Mouse (Mus musculus) stomach, embryonic 15.5 days (tissue): ENCODE measurements at regions not wholly inside any gene's neighbourhood (a gene's known extent, or its start where the extent isn't known, plus 50 kb on each side); places are given as distances from the start of the nearest gene placed in this dataset.
"Not testable (repeated sequence)": the region's sequence is repeated elsewhere in the genome, so short reads cannot be mapped to it uniquely, and the experiment has no call there.

Source experiments
- ATAC-seq: fragments of 200-750 bp; cut with Nextera tagmentation; 2 replicates; pipeline ENCODE4 v1.8.0; 2017; ENCODE audit warnings: low read depth, moderate number of reproducible peaks, moderate TSS enrichment; ENCODE audit not compliant: insufficient read depth, low FRiP score
- H3K27ac ChIP-seq: fragments of 300-500 bp; sonication (generic); 2 replicates; pipeline ENCODE4 v1.5.1; 2015; ENCODE audit warnings: mild to moderate bottlenecking, inconsistent platforms
- H3K27me3 ChIP-seq: fragments of 300-500 bp; sonication (generic); replicated peaks from 2 replicates; pipeline ENCODE4 v1.6.1; 2015; ENCODE audit warnings: inconsistent platforms
- H3K36me3 ChIP-seq: fragments of 300-500 bp; sonication (generic); 2 replicates; pipeline ENCODE4 v1.6.1; 2015; ENCODE audit warnings: inconsistent platforms
- H3K4me1 ChIP-seq: fragments of 300-500 bp; sonication (generic); 2 replicates; pipeline ENCODE4 v1.6.1; 2015; ENCODE audit warnings: inconsistent platforms
- H3K4me2 ChIP-seq: fragments of 300-500 bp; sonication (generic); 2 replicates; pipeline ENCODE4 v1.6.1; 2015; ENCODE audit warnings: mild to moderate bottlenecking, inconsistent platforms
- H3K4me3 ChIP-seq: fragments of 300-500 bp; sonication (generic); replicated peaks from 2 replicates; pipeline ENCODE4 v1.5.1; 2015; ENCODE audit warnings: inconsistent platforms
- H3K9ac ChIP-seq: fragments of 300-500 bp; sonication (generic); 2 replicates; pipeline ENCODE4 v1.6.1; 2015; ENCODE audit warnings: inconsistent platforms
- H3K9me3 ChIP-seq: fragments of 300-500 bp; sonication (generic); 2 replicates; pipeline ENCODE4 v1.6.1; 2016; ENCODE audit warnings: inconsistent platforms
- WGBS: fragments of 180-500 bp; shearing (Covaris S2); methylation state at CpG from one replicate; pipeline ENCODE4 v1.1.7; 2015; 5-methylcytosine and 5-hydroxymethylcytosine counted together

DNA sequence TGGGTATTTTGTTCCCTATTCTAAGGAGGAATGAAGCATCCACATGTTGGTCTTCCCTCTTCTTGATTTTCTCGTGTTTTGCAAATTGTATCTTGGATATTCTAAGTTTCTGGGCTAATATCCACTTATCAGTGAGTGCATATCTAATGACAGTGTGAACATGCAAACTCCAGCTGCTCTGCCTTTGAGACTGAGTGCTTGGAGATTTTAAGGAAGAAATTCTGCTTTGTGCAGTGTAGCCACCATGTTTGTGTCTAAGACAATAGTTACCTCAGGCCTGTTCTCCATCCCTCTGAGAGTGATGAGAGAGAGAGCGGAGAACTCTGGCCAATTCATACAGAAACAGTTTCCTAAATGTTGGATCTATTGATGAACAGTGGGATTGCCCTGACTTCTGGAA is 514.1 kb upstream of the Mms22l start:
- not testable (repeated sequence) for H3K27me3 ChIP-seq, H3K4me2 ChIP-seq, ATAC-seq, H3K9ac ChIP-seq, H3K36me3 ChIP-seq, H3K27ac ChIP-seq, H3K4me1 ChIP-seq, H3K9me3 ChIP-seq, H3K4me3 ChIP-seq
- WGBS = 83% methylated on average over 2 of the region's 2 CpGs

DNA sequence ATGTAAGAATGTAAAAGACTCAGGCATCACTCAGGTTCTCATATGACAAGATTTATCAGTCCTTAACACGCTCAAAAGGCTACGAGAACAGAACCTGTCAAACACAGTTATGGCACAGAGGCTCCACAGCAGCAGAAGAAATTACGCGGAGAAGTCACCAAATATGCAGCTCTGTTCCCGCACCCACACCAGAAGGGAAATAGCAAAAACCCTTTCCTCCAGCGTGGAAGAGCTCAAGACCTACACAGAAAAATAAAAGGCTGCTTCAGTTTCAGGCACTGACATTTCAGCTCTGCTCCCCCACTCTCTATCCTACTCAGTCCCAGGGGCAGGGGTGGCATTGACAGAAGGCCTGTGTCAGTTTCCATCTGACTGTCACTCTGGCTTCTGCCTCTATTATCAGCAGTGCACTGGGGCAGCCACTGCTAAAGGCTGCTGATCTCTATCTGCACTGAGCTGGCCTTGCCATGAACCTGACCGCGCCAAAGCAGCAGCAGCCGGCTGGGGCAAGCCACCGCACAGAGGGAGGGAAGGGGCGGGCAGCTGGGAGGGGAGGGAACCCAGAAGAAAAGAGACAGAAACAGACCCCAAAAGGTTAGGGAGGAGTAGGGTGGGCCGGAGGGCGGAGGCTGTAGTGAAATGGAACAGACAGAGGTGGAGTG is 513.3 kb upstream of the Mms22l start:
- peak; percentile 82 for ATAC-seq
- H3K36me3 ChIP-seq = no peaks in the 10 kb centered on the region
- H3K4me2 ChIP-seq = peak overlapping the region; percentile 26
- no peaks in the 10 kb centered on the region for H3K27me3 ChIP-seq
- no peak overlapping the region for H3K27ac ChIP-seq
- no peak overlapping the region for H3K9ac ChIP-seq
- no peaks in the 10 kb centered on the region for H3K4me1 ChIP-seq
- no peaks in the 10 kb centered on the region for H3K9me3 ChIP-seq
- 30% methylated on average over 13 of the region's 13 CpGs for WGBS
- H3K4me3 ChIP-seq = no peak overlapping the region

DNA sequence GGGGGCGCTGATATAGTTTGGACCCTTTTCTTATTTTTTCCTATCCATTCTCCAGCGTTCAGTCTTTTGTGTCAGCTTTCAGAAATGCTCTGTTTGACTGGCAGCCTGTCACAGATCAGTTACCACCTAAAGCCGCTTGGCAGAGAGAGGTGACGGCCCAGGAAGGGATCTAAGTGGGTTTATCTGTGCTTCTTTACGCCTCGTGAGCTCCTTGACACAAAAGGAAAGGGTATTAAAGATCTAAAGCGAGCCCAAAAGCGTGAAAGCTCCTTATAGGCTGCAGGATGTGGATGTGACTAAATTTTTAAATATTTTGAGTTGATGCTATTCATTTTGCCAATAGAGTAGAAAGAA is 512.8 kb upstream of the Mms22l start:
- Histone ChIP-seq H3K4me3 (no peak overlapping the region), H3K27me3 (no peaks in the 10 kb centered on the region), H3K27ac (no peak overlapping the region), H3K9me3 (no peaks in the 10 kb centered on the region), H3K4me2 (peak overlapping the region; percentile 26), H3K9ac (no peak overlapping the region), H3K36me3 (no peaks in the 10 kb centered on the region), H3K4me1 (no peaks in the 10 kb centered on the region)
- no peak for ATAC-seq
- 17% methylated on average over 8 of the region's 8 CpGs for whole genome bisulfite sequencing

DNA sequence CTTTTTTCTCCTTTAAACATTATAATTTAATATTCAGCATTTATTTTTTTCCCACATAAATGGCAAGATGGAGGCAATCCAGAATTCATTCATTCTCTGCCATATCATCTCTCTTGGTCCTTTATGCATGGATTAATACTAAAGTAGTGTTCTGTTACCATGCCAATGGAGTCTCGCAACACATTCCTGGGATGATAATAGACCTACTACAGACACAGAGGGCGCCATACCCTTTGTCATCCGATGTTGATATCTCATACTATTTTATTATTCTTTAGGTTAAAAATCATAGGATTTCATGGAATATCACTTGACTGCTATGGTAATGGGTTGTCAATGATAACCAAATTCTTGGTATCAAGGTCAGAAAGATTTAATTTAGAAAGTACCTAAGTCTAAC is 512.2 kb upstream of the Mms22l start:
- Histone ChIP-seq H3K4me2 (no peak overlapping the region), H3K27ac (no peak overlapping the region), H3K4me1 (no peaks in the 10 kb centered on the region), H3K9me3 (no peaks in the 10 kb centered on the region), H3K9ac (no peak overlapping the region), H3K36me3 (no peaks in the 10 kb centered on the region), H3K4me3 (no peak overlapping the region), H3K27me3 (no peaks in the 10 kb centered on the region)
- 82% methylated on average over 3 of the region's 3 CpGs for WGBS
- no peak for ATAC-seq

GRCm38 (mm10) chr4:23985956-23986355 is 510.3 kb upstream of the Mms22l start:
- no peak overlapping the region for H3K9ac ChIP-seq
- 74% methylated on average over 4 of the region's 4 CpGs for WGBS

GRCm38 (mm10) chr4:23993823-23994222 is 502.4 kb upstream of the Mms22l start:
- no peaks in the 10 kb centered on the region for H3K27me3 ChIP-seq
- H3K4me1 ChIP-seq = no peaks in the 10 kb centered on the region
- no peak overlapping the region for H3K4me3 ChIP-seq
- ATAC-seq = no peak
- H3K27ac ChIP-seq = no peak overlapping the region
- H3K36me3 ChIP-seq = no peaks in the 10 kb centered on the region
- WGBS = 44% methylated on average over 3 of the region's 3 CpGs
- no peak overlapping the region for H3K4me2 ChIP-seq
- H3K9ac ChIP-seq = no peak overlapping the region
- H3K9me3 ChIP-seq = no peaks in the 10 kb centered on the region

More at GRCm38 (mm10) chr4:23985956-23986355, 510.3 kb upstream of the Mms22l start:
- ATAC-seq = no peak
- Histone ChIP-seq H3K9me3 (no peaks in the 10 kb centered on the region), H3K36me3 (no peaks in the 10 kb centered on the region), H3K4me3 (no peak overlapping the region), H3K4me2 (no peak overlapping the region), H3K27me3 (no peaks in the 10 kb centered on the region), H3K27ac (no peak overlapping the region), H3K4me1 (no peaks in the 10 kb centered on the region)

DNA sequence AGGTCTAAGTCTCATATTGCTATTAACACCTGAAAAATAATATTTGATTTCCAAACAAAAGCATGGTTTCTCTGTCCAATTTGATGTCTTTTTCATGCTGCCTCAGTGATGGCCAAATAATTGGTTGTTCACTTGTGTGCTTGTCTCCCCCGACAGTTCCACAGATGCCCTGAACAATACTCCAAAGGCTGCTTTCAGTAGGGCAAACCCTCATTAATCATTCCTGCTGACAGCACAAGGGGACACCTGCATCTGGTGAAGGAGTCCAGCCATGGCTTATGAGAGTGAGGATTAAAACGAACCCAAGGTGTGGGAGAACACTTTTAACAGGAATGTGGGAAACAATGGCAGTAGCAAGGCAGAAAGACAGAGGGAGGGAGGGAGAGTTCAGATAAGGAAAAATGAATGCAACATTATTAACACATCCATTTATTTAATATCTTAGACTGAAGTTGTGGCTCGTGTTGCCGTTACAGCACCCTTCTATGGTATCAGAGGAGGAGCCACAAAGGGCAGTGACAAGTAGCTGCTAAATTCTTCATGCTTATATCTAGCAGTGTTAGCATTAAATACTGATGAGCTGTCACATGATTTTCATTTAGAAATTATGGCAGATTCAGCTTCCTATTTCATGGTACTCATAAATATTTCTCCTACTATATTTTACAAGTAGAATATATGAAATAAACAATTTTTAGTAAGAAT is 501.8 kb upstream of the Mms22l start:
- no peak overlapping the region for H3K4me2 ChIP-seq
- no peak overlapping the region for H3K27ac ChIP-seq
- no peaks in the 10 kb centered on the region for H3K27me3 ChIP-seq
- WGBS = 24% methylated on average over 4 of the region's 4 CpGs
- H3K36me3 ChIP-seq = no peaks in the 10 kb centered on the region
- no peak overlapping the region for H3K4me3 ChIP-seq
- H3K9me3 ChIP-seq = no peaks in the 10 kb centered on the region
- H3K9ac ChIP-seq = no peak overlapping the region
- no peaks in the 10 kb centered on the region for H3K4me1 ChIP-seq
- ATAC-seq = no peak

- 52% methylated on average over 2 of the region's 2 CpGs for WGBS
Measured at GRCm38 (mm10) chr4:24006257-24006955, 489.8 kb upstream of the Mms22l start.

DNA sequence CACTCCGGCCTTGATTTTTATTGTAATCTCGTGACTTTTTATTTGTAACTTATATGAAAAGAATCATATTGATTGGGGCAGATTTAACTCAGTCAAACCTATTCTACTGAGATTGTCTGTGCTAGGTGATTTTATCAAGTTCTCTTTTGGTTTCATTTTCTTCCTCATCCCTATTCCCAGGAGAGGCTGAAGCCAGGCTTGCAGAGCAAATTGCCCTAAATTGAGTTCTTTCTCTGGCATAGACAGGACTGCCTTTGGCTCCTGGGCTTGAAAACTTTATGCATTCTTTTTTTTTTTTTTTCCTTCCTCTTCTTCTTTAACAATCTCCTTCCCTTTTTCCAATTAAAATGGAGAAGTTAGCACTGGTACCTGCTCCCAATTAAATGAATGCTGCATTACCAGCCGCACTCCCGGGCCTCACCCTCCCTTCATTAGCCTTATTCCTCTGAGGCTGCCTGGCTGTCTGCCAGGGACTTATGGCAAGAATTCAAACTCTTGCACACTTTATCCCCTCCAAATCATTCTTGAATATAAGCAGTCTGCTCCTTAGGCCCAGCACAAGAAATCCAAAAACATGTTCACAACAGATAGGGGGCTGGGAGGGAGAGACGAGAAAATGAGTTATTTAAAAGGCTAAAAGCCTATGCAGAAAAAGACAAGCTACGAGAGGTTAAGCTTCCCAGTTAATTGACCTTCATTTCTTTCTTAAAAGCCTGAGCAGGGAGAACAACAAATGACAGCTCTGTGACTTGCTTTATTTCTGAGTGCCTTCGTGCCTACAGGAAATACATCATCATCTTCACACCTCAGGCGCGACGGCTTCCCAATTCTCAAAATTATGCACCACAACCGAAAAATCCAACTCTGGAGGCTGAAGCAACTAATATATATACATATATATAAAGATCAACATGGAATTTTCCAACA is 476.8 kb upstream of the Mms22l start:
- no peak; the same call in 1 of the 2 replicates for ATAC-seq
- WGBS = 51% methylated on average over 11 of the region's 11 CpGs

More at GRCm38 (mm10) chr4:24006257-24006955, 489.8 kb upstream of the Mms22l start:
- no peaks in the 10 kb centered on the region for H3K4me1 ChIP-seq
- H3K4me2 ChIP-seq = no peak overlapping the region
- H3K9ac ChIP-seq = no peak overlapping the region
- no peaks in the 10 kb centered on the region for H3K36me3 ChIP-seq
- H3K4me3 ChIP-seq = no peak overlapping the region
- H3K27ac ChIP-seq = no peak overlapping the region
- H3K27me3 ChIP-seq = no peaks in the 10 kb centered on the region
- no peaks in the 10 kb centered on the region for H3K9me3 ChIP-seq
- ATAC-seq = no peak

More for the DNA sequence above, 476.8 kb upstream of the Mms22l start:
- Histone ChIP-seq H3K4me1 (no peaks in the 10 kb centered on the region), H3K9me3 (no peaks in the 10 kb centered on the region), H3K9ac (no peak overlapping the region), H3K4me2 (no peak overlapping the region), H3K4me3 (no peak overlapping the region), H3K27me3 (no peaks in the 10 kb centered on the region), H3K36me3 (no peaks in the 10 kb centered on the region), H3K27ac (no peak overlapping the region)
